Mouse (Mus musculus): Measurements from ENCODE around the gene Npcd.

DNA sequence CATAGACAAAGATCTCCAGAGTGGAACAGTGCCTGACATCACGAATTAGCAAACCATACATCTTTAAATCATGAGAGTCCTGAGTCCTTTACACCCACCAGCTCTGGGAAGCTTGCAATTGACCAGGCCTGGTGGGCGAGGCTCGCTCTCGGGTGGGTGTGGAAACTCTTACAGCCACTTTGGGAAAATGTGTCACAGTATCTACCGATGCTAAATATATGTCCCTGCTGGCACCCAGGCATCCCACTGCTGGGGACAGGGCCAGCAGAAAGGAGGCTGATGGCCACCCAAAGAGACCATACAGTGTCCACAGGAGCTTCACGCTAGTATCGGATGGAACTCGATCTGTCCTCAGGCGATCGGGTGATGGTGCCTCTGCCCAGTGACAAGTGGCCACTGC lies 35.4 kb downstream of the Npcd start:
- TF ChIP-seq CTCF (IDR thresholded peaks at IDR 0.05; ENCODE audit: low read depth) (no peak), EP300 (optimal IDR thresholded peaks at IDR 0.05) (no peak)

Measured in stomach, postnatal 0 days (tissue).